Mouse (Mus musculus) left cerebral cortex, adult 11 months (tissue): ENCODE measurements around the gene Olfr420.

Experiments
- DNase-seq: peaks from one replicate; pipeline ENCODE4 v3.0.0; 2022; ENCODE audit warnings: low spot score

The Olfr420 gene

GRCm38 (mm10) chr1:174155333-174155732, at the start of gene Olfr420:
TSS of gene Olfr420 (plus strand) at chr1:174155633.
- DNase-seq = no peak

DNA sequence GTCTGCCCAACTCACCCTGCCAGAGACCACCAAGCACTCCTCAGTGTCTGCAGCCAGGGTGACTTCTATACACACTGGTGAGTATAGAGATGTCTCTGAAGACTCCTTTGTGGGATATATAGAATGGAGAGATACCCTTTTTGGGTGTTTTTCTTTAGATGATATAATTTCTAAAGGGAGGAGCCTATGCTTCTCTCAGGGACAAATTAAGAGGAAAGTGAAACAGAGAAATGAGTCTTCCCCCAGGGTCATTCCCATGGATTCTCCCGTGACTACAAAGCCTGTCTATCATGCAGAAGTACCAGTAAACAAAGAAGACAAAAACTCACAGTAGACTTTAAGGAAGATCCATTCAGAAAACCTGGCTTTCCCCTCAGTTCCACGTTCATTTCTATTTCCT, 34.4 kb upstream of the Olfr420 start, which contains the start of gene Olfr231:
Olfr231 (minus strand) TSS at position 101 of the 400 bp plus-strand sequence.
- DNase-seq = no peak

DNA sequence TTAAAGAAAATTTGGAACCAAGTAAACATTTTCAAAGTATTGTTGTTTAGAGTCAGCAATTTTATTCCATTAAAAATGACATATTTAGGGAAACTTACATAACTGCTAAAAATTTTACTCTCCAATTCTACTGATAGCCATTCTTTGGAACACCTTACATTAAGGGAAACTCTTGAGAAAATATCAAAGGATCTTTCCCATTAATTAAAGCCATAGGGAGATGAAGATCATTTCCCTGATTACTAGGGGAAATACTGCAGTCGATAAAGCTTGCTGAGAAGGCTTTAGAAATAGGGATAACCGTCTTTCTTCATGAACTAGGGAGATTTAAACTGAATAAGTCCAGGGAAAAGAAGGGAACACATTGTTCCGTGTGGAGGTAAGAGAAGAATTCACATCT, 24.2 kb upstream of the Olfr420 start, which contains the start of gene Olfr424:
Olfr424 (plus strand) TSS at position 301 of the 400 bp plus-strand sequence.
- no peak for DNase-seq

DNA sequence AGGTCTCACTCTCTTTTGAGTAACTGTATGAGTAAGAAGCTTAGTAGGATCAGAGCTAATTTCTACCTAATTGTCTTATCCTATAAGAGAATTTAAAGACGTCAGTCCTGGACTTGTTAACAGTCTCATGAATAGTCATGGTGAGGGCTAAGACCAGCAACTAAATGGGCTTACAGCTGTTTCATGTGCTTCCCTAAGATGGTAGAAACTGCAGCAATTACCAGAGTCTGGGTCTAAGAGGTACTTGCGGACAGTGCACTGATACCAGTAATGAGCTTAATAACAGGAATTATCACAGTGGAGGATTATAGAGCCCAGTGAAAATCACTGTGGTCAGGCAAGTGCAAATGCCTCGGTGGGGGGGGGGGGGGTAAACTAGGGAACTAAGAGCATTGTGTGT, 23.4 kb upstream of the Olfr420 start:
- DNase-seq = no peak

DNA sequence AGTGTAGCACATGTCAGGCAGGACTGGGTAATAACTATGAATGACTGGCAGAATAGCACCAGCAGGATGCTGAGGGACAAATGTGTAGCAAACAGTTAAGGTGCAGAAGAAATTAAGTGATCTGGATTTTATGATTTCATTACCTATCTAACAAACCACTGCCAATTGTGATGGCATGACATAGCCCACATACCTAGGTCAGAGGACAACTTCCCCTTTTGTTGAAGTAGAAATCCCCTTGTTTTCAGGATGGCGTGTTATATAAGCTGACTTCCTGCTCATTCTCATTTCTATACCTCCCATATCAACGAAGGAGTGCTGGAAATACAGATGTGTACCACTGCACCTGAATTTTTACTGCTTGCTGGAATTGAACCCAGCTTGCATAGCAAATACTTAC, 14.0 kb upstream of the Olfr420 start:
- no peak for DNase-seq

DNA sequence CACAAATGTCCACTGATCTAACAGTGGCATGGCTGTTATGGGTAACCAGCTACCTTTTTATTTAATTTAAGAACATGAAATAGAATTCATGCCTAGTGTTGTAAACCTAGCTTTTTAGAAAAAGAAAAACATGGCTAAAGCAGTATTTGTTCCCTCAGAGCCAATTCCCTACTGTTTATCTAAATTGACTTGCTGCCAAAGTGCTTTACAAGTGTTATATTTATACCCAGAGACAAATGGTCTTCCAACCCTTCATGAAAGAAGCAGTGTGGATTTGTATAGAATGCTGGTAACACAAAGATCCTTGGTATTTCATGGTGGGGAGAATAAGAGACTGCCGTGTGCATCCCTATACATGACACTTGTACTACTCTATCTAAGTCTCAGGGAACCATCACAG, 8.7 kb upstream of the Olfr420 start:
- DNase-seq = no peak

DNA sequence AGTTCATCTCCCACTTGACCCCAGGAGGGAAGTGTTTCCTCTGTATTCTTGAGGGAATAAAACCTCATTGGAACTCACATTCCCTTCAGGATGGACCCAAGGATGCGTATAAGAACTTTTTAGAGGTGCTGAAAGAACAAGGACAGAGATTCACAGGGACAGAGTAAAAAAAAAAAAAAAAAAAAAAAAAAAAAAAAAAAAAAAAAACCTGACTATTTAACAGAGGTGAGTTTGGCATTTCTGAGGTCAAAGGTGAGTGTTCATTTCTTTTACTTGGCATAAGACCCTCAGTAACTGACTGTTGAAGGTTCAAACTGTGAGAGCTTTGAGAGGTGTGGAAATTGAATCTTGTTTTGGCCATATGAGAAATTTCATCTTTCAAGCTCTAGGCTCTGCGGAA, 6.1 kb upstream of the Olfr420 start:
- no peak for DNase-seq

- DNase-seq = no peak
Observed at GRCm38 (mm10) chr1:174157622-174158021, 2.2 kb downstream of the Olfr420 start.

DNA sequence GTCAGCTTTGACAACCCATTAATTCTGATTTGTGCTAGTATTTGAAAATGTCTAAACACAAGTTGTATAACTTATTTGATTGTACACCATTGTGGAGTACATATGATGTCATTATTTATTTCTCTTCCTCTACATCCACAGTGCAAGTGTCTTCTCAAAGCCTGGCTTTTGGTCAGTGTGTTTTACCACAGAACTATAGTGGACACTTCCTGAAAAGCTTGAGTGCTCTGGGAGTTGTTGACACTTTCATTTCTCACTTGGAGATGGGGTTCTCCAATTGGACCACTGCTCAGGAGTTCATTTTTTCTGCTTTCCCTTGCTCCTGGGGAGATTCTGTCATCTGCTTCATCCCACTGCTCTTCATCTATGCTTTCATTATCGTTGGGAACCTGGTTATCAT, 3.1 kb downstream of the Olfr420 start:
- no peak for DNase-seq

- DNase-seq = no peak
Observed at GRCm38 (mm10) chr1:174159095-174159494, 3.7 kb downstream of the Olfr420 start.

DNA sequence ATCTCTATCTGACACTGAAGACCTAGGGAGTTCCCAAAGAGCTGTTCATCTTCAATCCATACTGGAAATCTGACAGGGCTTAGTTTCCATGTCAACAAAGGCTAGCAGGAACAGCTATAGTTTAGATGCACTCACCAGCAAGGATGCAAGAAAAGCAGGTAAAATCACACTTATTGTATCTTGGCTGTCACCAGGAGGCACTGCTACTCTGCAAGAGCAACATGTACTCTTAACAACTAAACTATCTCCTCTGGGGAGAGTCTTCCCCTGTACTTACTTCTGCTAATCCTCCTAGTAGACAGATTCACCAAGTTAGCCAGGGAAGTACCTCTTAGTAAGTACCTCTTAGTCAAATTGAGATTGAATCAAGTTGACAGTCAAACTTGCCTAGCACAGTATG, 13.6 kb downstream of the Olfr420 start:
- no peak for DNase-seq

DNA sequence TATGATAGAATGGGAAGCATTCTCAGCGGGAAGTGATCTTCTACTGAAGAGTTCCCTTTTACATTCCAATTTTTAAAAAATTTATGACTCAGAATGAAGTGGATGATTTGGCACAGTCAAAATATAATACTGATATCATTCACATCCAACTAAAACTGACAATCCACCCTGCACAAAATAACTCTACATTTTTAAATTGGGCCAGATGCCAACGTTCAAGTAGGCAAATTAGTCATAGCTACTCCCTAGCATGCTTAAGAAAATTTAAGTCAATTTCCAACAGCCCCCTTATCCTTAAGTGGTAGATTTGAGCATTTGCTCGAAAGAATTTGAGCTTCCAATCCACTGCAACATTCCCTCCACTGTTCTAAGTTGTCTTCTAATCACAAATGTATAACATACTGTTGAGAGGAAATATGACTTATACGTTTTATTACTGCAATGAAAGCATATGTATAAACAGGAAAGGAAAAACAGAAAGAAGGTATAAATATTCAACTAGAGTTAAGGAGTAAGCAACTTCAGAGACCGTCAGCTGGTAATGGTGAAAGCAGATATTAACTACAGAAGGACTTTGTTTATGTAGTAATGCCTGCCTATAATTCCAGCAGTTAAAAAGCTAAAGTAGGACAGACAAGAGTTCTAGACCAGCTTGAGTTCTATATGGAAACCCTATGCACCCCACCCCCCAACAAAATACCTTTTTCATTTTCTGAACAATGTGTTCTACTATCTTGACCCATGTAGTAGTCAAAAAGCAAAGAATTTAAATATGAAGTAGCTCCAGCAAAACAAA, 15.5 kb downstream of the Olfr420 start:
- DNase-seq = no peak

DNA sequence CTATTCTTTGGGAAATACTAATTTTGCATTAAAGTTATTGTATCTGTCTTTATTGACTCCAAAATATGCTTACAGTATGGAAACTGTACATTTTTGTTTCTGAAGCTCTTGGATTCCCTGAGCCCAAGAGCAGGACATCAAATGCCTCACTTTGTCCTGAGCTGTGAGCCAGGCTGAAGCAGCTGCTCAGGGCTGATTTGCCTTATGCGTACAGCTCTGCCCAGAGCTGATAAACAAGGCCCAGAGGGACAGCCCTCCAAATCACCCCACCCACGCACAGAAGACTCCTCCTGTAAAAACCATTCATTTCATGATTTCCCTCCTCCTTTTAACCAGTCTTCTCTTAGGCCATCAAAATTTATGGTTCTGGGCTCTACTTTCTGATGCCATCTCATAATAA, 16.1 kb downstream of the Olfr420 start:
- no peak for DNase-seq

GRCm38 (mm10) chr1:174172605-174173004, 17.2 kb downstream of the Olfr420 start, which contains the start of gene Spta1:
TSS of gene Spta1 (plus strand) at chr1:174172776.
- no peak for DNase-seq

DNA sequence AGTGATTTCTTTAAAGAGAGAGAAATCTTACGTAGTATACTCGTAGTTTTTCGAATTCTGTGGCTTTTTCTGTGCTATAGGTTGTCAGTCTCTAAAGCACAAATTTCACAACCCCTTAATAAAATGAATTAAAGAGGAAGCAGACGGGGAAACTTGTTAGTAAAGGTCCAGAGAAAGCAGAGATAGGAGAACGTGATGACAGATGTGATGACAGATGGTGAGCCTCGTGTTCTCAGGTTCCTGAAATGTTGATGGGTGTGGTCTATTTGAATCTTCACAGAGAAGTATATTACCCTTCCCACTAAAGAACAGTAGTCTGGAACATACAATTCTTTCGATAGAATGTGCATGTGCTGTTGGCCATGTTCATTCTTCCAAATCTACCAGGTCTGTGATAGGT, 49.3 kb downstream of the Olfr420 start:
- DNase-seq = no peak
